Mouse (Mus musculus) kidney, adult 2 months (tissue): ENCODE results near the gene Marveld3.

ENCODE experiments used
- CTCF ChIP-seq: fragments of 200-500 bp; conservative IDR thresholded peaks from 2 replicates; pipeline ENCODE4 v1.5.1; 2011; ENCODE audit warnings: low read depth, mild to moderate bottlenecking, control low read depth, low read length, moderate library complexity, mixed read lengths; ENCODE audit not compliant: insufficient read depth, insufficient read length
- POLR2A ChIP-seq: fragments of 200-500 bp; IDR thresholded peaks from one replicate; pipeline ENCODE4 v1.6.1; 2011; ENCODE audit warnings: low read depth, low read length, control low read depth

GRCm38 (mm10) chr8:109952171-109952570 is 9.8 kb downstream of the Marveld3 start:
- TF ChIP-seq CTCF (no peak), POLR2A (no peak)
